Mouse (Mus musculus): Measurements from ENCODE around the gene Slc16a6.

Slc16a6 gene

DNA sequence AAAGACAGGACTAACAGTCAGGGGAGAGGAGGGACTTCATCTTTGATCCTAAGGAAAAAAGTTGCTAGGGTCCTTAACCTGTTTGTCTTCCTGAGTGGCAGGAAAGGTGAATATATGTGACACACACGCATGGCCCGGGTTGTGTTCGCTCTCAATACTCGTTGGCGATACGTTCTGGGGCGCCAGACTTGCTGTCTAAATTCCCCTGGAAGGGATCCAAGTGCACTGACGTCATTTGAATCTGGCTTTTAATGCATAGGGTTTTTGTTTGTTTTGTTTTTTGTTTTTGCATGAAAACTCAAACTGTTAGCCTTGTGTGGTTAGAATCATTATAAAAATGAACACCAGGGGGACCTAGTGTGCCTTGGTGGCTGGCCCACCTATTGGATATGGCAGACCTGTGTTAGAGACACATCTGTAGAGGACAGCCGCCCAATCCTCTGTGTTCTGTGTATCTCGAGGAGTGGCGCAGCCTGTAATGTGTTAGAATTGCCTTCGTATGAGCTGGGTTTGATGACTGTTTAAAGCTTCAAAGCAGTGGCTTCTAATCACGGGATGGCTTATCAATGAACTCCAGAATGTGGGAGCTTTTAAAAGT lies 27.9 kb downstream of the Slc16a6 start:
- peak; percentile 52 for DNase-seq (ENCODE audit: low spot score)

DNA sequence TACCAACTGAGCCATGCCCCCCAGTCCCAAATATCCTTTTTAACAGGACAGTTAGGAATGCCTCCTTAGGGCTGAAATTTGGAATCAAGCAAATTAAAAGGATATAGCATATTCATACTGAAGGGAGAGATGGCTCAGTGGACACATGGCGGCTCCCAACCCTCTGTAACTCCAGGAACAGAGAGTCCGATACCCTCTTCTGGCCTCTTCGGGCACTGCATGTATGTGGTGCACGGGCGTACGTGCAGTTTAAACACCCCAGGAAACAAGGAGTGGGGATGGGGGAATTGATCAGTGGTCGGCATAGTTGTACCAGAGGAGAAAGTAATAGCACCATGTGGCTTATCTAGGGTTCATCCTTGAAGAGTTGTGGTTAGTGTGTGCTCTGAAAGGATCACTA lies 28.8 kb downstream of the Slc16a6 start:
- no peak for DNase-seq (ENCODE audit: low spot score)

DNA sequence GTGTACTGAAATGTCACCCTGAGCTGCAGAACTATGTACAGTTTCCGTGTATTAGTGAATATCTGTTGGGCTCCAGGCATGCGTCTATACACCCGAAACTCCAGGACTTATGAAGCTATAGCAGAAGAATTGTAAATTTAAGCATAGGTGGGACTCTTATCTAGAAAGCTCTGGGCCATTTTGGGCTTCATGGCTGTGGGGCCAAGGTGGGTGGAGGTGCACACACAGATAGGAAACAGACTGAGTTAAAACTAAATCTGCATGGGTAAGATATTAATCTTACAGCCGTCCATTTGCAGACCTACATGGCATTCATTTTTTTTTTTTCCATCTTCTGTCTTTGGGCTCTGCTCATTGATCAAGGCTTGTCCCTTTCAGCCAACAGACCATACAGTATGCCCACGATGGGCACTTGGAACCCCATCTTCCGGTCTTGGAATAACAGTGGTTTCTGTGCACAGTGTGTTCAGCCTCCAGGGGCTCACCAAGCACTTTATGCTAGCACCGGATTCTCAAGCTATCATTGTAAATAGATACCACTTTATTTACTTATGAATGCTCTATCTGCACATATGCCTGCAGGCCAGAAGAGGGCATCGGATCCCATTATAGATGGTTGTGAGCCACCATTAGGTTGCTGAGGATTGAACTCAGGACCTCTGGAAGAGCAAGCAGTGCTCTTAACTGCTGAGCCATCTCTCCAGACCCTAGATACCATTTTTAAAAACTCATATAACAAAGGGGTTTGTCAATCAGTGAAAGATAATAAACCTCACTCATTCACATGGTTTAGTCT lies 29.7 kb downstream of the Slc16a6 start:
- no peak for DNase-seq (ENCODE audit: low spot score)

DNA sequence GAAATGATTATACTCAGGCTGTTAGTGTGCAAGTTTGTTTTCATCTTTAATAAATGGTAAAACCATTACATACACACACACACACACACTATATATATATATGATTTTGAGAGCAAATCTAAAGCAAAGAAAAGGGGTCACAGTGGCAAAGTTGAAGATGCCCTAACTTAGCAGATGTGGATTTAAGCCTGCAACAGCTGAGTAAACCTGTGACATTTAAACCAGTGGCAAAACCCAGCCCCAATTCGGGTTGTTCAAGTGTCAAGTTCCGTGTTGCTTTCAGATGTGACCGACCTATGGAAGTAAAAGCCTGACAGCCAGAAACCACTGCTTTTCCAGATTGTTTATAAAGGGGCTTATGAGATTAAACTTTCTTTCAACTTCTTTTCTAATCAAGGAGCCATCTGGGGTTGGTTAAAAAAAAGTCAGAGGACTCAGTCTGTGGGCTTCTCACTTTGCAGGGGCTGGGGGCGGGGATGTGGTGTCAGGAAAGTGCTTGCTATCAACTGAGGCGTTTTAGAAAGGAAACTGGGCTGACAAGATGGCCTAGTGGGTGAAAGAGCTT lies 31.1 kb downstream of the Slc16a6 start:
- DNase-seq (ENCODE audit: low spot score), result no peak

DNA sequence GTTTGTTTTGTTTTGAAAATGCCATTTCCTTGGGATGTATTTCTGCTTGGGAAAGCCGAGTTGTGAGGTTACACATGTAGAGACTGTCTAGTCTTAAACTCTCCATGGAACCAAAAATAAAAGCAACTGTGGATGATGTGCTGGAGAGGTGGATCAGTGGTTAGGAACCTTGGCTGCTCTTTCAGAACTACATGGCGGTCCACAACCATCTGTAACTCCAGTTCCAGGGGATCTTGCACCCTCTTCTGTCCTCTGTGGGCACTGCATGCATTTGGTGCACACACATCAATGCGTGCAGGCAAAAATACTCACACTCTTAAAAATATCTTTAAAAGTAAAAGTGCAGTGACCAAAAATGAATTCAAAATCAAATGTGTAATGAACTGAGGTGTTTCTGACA lies 32.3 kb downstream of the Slc16a6 start:
- no peak for DNase-seq (ENCODE audit: low spot score)

DNA sequence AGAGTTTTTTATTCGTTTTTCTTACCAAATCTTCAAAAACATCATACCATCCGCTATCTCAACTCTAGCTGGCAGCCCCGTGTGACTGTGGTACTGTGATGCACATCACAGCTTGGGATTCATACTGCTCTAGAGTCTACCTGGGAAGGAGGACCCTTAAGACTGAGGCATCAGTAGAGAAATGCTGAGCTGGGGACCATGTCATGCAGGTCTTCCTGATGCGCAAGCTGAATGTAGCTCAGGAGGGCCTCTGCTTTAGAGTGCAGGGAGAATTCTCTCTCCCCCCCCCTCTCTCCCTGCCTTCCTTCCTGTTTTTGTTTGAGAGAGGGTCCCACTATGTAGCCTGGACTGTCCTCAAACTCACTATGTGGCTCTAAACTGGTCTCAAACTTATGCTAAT lies 32.8 kb downstream of the Slc16a6 start:
- DNase-seq (ENCODE audit: low spot score), result no peak

DNA sequence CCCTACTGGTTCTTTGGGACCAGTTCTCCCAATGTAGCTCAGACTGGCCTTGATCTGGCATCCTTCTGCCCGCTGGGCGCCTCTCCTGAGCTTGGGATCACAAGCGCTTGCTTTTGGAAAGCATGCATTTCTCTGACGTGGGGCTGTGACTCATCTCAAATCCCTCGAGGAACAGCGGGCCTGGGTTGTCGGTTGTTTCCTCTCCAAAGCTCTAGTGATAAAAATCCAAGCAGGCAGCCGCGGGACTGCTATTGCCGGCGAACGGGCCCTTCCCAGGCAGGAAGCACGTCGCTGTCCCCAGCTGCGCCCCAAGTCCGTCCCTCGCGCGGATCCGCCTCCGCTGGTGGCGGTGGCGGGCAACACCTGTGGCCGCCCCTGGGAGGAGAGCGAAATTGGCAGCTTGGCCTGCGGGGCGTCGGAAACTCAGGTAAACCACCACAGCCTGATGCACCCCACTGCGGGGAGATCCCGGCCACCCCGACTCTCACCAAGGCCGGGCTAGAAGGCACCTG lies 33.5 kb downstream of the Slc16a6 start:
- DNase-seq (ENCODE audit: low spot score), result peak; percentile 10

DNA sequence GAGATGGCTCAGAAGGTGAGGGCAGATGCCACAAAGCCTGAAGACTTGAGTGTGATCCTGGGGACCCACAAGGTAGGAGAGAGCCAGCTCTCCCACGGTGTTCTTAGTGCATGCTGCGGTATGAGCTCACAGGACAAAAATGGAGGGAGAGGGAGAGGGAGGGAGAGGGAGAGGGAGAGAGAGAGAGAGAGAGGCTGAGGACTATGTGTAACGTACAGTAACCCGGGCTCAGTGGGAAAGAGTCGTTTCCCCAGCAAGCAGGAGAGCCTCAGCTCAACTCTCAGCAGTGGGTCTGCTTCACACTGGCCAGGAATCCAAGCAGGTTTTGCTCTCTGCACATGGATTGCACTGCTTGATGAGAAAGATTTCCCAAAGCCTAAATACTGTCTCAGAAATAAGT lies 34.2 kb downstream of the Slc16a6 start:
- no peak for DNase-seq (ENCODE audit: low spot score)

DNA sequence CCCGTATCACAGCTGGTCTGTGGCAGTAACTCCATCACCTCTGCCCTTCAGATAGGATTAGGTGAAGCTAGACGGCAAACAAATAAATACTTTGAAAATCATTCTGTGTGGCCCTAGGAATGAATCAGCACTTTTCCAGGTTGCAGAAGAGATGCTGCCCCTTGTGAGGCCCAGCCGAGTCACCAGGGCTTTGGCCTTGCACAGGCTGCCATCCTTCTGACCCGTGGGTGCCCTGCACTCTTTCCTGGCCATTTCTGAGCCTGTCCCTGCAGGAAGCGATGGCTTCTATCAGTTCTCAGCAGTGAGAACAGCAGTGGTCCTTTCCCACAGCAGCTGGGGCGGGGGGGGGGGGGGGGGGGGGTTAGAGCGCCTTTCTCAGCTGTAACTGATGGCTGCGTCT lies 36.5 kb downstream of the Slc16a6 start:
- no peak for DNase-seq (ENCODE audit: low spot score)

DNA sequence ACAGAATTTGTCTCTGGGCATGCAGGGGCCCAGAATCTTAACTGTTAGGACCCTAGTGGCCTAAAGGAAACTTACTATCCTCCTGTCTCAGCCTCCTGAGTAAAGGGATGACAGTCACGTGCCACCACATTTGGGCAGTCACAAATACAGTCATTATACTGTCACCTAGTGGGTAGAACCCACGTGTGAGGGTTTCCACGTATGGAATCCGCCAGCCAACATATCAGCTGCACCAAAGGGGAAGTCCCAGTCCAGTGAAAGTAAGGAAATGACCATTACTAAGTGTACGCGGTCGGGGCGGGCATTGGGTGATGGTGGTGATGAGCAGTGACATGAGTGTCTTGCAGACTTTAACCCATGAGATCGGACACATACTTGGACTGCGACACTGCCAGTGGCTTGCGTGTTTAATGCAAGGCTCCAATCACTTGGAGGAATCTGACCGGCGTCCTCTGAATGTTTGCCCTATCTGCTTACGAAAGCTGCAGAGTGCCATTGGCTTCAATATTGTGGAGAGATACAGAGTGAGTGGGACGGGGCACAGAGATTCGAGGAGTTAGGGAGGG lies 39.1 kb downstream of the Slc16a6 start:
- no peak for DNase-seq (ENCODE audit: low spot score)

DNA sequence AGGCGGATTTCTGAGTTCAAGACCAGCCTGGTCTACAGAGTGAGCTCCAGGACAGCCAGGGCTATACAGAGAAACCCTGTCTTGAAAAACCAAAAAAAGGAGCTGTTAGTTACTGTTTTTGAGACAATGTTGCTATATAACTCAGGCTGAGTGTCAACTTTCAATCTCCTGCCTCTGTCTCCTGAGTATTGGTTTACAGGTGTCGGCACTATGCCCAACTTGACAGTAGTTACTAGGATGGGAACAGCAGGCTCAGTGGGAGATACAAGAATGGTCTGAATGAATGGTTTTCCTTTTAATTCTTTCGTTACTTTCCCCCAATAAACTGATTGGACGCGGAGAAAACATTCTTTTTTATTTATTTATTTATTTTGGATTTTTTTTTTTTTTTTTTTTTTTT lies 46.0 kb downstream of the Slc16a6 start:
- no peak for DNase-seq (ENCODE audit: low spot score)

DNA sequence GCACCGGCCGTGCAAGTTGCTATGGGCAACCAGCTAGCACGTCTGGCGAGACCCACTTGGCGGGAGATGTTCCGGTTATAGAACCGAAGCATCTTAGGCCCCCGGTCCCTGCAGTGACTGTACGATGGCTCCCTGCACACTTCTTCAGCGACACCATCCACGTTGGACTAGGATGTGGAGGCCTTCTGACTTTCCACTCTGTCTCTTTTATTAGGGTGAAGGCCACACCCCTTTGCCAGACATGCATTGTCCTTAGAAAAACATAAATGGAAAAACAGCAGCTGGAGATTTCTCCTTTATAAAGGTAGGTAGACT lies 47.2 kb downstream of the Slc16a6 start:
- no peak for DNase-seq (ENCODE audit: low spot score)

DNA sequence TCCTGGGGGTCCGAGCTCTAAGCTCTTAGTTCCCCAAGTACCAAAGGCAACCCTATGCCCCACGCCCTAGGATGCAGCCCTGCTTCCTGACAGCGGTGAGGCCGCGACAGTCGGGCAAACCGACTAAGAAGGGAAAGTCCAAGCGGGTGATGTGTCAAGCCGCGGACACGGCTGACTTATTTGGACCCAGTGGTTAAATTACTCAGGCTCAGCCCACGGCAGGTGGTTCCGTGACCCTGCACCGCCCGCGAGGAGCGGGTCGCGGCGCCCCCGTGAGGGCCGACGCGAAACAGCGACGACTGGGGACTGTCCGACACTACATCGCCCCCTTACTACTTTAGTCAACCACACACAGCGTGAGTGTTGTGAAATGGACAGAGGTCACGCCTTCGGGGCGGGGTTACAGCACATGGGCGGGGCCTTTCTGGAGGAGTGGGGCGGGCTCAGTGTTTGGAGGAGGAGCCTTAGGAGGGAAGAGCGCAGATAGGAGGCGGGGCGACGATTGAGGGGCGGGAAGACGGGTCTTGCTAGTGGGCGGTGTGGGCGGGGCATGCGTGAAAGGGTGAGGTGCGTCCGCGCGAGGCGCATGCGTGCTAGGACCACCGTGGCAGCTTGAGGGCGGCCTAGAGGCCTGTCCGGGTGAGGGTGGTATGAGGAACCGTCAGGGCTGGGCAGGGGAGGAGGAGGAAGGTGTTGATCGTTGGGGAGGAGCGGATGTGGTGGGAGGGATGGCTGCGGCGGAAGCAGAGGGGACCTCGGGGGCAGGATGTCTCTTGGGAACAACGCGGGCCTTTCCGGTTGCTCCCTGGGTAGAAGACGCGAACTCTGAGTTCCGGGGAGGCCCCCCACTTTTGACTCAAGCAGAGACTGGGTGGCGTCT lies 47.8 kb downstream of the Slc16a6 start, which contains the start of gene Amz2:
Amz2 (plus strand) TSS at position 555 of the 880 bp plus-strand sequence.
- DNase-seq (ENCODE audit: low spot score), result peak; percentile 97

DNA sequence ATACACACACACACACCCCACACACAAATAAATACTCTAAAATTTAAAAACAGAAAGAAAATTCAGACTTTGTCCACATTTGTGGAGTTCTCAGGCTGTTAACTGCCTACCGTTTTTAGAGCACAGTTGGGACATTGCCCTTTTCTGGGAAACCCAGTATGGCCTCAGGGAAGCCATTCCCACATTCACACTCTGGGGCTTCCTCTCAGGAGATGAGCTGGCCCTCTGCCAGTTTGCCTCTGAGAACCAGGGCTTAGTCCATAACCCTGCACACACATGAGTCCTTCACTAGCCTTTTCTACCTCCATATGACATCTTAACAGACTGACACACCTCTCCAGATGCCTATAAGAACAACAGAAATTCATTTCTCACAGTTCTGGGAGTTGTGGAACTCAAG lies 50.1 kb downstream of the Slc16a6 start:
- DNase-seq (ENCODE audit: low spot score), result no peak

DNA sequence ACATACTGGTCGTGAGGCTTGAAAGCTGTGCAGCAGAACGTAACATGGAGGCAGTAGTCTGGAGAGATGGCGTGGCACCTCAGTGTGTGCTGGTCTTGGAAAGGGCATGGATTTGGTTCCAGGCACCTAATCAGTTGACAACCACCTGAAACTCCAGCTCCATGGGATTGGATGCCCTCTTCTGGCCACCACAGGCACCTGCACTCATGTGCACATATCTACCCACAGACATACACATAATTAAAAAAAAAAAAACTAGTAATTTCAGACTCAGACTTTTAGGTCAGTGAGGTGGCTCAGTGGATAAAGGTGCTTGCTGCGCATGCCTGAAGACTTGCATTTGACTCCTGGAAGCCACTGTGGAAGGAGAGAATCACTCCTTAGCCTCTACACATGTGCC lies 51.1 kb downstream of the Slc16a6 start:
- no peak for DNase-seq (ENCODE audit: low spot score)

DNA sequence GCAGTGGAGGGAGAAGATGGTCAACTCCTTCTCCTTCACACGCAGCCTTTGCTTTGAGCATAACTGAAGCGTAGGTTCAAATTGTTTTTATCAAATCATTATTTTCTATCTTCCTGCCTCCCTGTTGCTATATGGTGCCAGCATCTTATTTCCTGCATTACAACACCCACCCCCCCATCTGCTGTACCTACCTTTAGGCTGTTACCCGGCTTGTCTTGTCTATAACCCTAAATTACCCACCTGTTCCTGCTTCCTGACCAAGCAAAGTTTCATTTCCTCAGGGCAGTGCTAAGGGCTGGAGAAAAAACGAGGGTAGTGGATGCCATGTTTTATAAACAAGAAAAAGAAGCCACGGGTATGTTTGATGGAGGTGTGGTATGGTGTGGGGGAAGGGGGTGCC lies 52.2 kb downstream of the Slc16a6 start:
- DNase-seq (ENCODE audit: low spot score), result no peak

DNA sequence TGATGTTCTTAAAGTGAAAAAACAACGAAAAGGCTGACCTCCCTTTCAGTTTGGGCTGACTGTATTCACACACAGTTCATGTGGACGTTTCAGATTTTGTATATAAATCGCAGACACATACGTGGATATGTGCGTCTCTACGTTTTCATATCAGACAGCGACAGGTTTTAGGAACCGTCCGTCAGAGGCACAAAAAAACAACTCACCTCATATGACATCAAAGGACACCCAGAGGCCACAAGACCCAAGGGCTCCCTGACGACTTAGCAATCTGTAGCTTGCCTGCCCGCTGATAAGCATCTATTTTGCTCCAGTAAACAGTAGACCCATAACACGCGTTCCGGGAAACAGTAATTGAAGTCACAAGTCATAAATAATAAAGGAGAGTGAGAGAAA lies 52.8 kb downstream of the Slc16a6 start:
- DNase-seq (ENCODE audit: low spot score), result no peak

DNA sequence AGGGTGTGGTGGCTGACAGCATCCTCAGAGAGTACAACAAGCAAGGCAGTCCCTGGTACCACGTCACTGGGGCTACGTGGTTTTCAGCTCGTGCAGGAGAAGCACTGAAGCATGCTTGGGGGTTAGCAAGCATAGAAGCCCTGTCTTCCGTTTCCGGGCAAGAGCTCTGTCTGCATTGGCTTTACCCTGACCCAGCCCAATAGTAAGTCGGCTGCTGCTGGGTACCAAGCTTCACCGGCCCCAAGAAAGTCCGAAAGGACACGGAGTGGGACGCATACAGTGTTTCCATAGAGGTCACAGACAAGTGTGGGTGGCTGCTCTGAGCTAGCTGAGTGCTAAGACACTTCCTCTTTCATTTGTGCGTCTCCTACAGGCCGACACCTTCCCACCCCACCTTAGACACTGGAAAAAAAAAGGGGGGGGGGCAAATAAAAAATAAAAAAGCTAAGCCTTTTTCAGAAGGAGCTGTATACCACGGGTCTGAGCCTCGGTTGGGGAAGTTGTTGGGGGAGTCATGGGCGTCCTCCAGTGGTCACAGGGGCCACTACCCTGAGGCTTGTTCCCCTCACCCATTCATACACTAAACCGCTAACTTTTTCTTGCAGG lies 53.3 kb downstream of the Slc16a6 start:
- no peak for DNase-seq (ENCODE audit: low spot score)

DNA sequence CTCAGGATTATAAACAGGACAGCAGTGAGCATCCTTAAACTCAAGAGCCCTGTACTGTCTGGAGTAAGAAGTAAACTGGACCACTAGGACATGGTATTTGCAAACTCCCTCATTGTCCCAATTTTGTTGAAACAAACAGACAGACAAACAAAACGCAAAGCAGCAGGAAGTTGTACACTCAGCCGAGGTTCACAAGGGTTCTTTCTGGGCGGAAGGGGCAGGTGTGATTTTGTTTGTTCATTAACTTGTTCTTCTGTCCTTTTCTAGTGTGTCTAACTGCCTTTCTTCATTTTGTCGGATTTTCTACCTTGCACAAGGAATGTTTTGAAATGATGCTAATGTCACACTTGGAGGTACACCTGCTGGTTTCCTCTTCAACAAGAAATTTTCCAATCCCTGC lies 53.9 kb downstream of the Slc16a6 start:
- no peak for DNase-seq (ENCODE audit: low spot score)

DNA sequence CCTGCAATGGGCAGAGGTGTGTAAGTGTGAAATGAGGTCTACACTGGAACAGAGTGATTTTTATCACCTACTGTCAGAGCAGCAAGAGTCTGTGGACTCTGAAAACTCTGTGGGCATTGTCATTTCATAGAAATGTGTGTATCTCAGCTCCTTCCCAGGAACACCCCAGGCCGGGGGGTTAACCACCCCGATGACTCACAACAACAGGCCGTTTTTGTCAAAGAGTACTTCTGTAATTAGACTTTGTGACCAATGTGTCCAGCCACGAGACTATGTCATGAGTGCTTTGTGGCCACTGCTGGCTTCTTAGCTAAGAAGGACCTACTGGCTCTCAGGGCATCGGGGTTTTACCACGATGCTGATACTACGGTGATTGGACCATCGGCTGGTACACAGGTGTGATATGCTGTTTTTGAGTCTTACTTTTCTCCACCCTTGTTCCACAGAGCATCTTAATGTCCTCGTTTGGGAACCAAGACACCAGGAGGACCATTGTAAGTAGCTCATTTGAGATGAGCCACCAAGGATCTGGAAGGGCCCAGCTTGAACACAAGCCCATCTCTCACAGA lies 55.8 kb downstream of the Slc16a6 start:
- no peak for DNase-seq (ENCODE audit: low spot score)

DNA sequence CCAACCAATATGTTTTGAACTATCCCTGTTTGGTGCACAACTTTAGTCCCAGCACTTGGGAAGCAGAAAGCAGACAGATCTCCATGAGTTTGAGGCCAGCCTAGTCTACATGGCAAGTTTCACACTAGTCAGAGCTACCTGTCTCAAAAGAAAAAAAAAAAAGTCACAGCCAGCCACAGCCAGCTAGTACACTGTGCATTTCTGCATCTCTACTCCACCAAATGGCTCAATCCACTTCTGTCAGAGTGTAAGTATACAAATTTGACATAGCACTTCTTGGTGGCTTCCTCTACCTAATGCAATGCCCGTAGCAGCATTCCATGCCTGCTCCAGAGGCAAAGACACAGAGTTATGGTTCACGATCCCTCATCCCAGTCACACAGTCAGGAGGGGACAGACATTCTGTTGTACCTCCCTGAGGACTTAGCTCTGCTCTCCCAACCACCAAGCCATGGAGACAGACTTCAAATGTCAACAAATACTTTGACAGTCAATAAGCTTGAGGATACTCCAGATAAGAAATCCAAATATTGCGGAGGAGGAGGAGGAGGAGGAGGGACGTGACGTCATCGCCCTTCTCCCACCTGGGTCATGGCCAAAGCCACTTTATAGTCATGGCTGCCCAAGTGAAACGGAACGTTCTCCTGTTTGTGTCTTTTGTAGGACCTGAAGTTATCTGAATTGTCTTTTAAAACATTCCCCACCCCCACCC lies 56.5 kb downstream of the Slc16a6 start:
- no peak for DNase-seq (ENCODE audit: low spot score)
